Mouse (Mus musculus): ENCODE data around the gene P2ry14.
"Not testable (repeated sequence)": the region's sequence is repeated elsewhere in the genome, so short reads cannot be mapped to it uniquely, and the experiment has no call there.

Gene P2ry14

GRCm38 (mm10) chr3:59104462-59104861 lies 49.0 kb downstream of the P2ry14 start:
- DNase-seq (ENCODE audit: low spot score), result no peak

GRCm38 (mm10) chr3:59102146-59102545 lies 51.3 kb downstream of the P2ry14 start:
- DNase-seq (ENCODE audit: low spot score), result no peak

- DNase-seq (ENCODE audit: low spot score), result no peak
Measured at GRCm38 (mm10) chr3:59101218-59101986, 52.0 kb downstream of the P2ry14 start, which contains the start of gene Gpr171. Gene Gpr171 (minus strand): TSS chr3:59101821.

- no peak for DNase-seq (ENCODE audit: low spot score)
Measured at GRCm38 (mm10) chr3:59098540-59098939, 54.9 kb downstream of the P2ry14 start.

- no peak for DNase-seq (ENCODE audit: low spot score)
Measured at GRCm38 (mm10) chr3:59097421-59097820, 56.0 kb downstream of the P2ry14 start.

GRCm38 (mm10) chr3:59092702-59093101 lies 60.7 kb downstream of the P2ry14 start:
- no peak for DNase-seq (ENCODE audit: low spot score)

GRCm38 (mm10) chr3:59080919-59081318 lies 72.5 kb downstream of the P2ry14 start:
- no peak for DNase-seq (ENCODE audit: low spot score)

GRCm38 (mm10) chr3:59080293-59080916 lies 73.0 kb downstream of the P2ry14 start:
- no peak for DNase-seq (ENCODE audit: low spot score)

GRCm38 (mm10) chr3:59079327-59079726 lies 74.1 kb downstream of the P2ry14 start:
- DNase-seq (ENCODE audit: low spot score), result peak; percentile 28

- DNase-seq (ENCODE audit: low spot score), result no peak
Measured at GRCm38 (mm10) chr3:59078585-59078984, 74.8 kb downstream of the P2ry14 start.

GRCm38 (mm10) chr3:59077278-59077677 lies 76.1 kb downstream of the P2ry14 start:
- no peak for DNase-seq (ENCODE audit: low spot score)

GRCm38 (mm10) chr3:59069071-59069470 lies 84.3 kb downstream of the P2ry14 start:
- DNase-seq (ENCODE audit: low spot score), result not testable (repeated sequence)

- DNase-seq (ENCODE audit: low spot score), result no peak
Measured at GRCm38 (mm10) chr3:59066558-59067294, 86.7 kb downstream of the P2ry14 start.

- DNase-seq (ENCODE audit: low spot score), result no peak
Measured at GRCm38 (mm10) chr3:59065937-59066336, 87.5 kb downstream of the P2ry14 start.

Data from MN1 (cell line).